Mouse (Mus musculus): ENCODE results near the gene Rrp15.

DNA sequence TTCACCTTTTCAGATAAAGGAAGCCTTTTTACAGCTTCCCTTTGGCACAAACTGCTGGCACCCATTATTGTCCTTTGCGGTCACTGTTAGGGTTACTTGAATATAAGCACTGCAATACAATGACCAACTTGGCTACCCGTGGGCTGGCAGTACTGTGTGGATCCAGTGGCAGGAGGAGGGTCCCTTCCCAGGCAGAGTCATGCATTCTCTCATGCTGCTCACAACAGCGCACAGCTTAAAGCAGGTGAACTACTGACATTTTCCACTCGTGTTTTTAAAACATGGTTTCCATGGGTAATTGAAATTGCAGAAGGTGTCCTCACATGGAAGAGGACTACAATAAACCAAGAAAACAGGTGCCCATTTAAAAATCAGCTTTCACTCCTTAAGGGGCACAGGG is 34.9 kb downstream of the Rrp15 start:
- TF ChIP-seq CTCF (IDR thresholded peaks at IDR 0.05; ENCODE audit: low read depth) = no peak
- TF ChIP-seq EP300 (optimal IDR thresholded peaks at IDR 0.05) = no peak
